Mouse (Mus musculus): ENCODE results near the gene Tnip2. TPM values are rescaled to one million over a fixed set of nuclear protein-coding genes. Genes with fewer than 3 reads are reported as not detected.

The Tnip2 gene
- polyA plus RNA-seq, 1 experiment from 2014 or later: 23.3 TPM

- no peaks in the 10 kb centered on the region for H3K4me1 ChIP-seq (ENCODE audit: insufficient read depth, low read depth, low read length)
- TF ChIP-seq EP300 (IDR thresholded peaks at IDR 0.05): no peak
- TF ChIP-seq CTCF (IDR thresholded peaks at IDR 0.05): no peak
- no peak overlapping the region for H3K4me2 ChIP-seq (replicated peaks; ENCODE audit: low read depth, low read length)
- H3K9ac ChIP-seq (replicated peaks; ENCODE audit: low read depth): no peak overlapping the region
- H3K9me3 ChIP-seq (ENCODE audit: low read length): no peaks in the 10 kb centered on the region
- no peaks in the 10 kb centered on the region for H3K27me3 ChIP-seq (replicated peaks; ENCODE audit: insufficient read depth, low read length)
- no peak for DNase-seq (ENCODE audit: low spot score)
- WGBS: 75% methylated on average over 6 of the region's 6 CpGs
- no peaks in the 10 kb centered on the region; the same call in 1 of the 2 replicates for H3K36me3 ChIP-seq (ENCODE audit: insufficient read depth, low read length)
- no peak overlapping the region for H3K4me3 ChIP-seq (ENCODE audit: low read depth, low read length)
- no peak overlapping the region for H3K27ac ChIP-seq (ENCODE audit: low read length)
- no peak for ATAC-seq
Observed at GRCm38 (mm10) chr5:34488741-34489417, 24.9 kb downstream of the Tnip2 start.

DNA sequence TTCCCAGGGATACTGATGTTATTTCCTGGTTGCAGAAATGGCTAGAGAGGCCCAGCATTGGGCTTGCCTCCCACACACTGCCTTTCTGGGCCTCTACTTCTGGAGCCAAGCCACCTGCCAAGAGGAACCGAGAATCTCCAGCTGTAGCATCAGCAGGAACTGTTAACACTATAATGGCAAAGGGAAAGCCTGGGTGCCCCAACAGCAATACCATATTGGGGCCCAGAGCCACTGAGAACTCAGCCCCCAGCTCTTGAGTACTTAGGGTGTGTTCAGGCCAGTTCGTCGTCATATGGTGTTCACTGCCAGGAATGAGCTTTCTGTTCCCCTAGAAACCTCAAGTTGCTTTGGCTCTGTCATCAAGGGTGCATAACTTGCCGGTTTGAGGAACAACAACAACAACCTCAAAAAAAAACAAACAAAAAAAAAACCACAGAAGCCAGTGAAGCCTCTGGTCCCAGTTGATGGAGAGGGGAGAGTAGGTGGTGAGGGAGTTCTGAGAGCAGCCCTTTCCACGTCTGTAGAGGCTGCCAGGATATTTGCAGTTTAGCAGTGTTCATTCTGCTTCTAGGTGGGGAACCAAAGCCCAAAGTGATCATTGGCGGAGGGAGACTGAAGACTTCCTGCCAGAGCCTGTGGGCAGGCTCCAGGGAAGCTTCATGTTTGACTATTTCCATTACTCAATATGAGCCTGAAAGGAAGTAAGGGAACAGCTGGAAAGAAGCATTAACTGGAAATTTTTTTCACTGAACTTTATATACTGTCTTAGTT, 26.3 kb downstream of the Tnip2 start:
- Histone ChIP-seq H3K9ac (replicated peaks; ENCODE audit: low read depth) (no peak overlapping the region), H3K27ac (ENCODE audit: low read length) (no peak overlapping the region), H3K9me3 (ENCODE audit: low read length) (no peaks in the 10 kb centered on the region), H3K36me3 (ENCODE audit: insufficient read depth, low read length) (no peaks in the 10 kb centered on the region; the same call in 1 of the 2 replicates), H3K4me3 (ENCODE audit: low read depth, low read length) (no peak overlapping the region), H3K4me1 (ENCODE audit: insufficient read depth, low read depth, low read length) (no peaks in the 10 kb centered on the region), H3K27me3 (replicated peaks; ENCODE audit: insufficient read depth, low read length) (no peaks in the 10 kb centered on the region), H3K4me2 (replicated peaks; ENCODE audit: low read depth, low read length) (no peak overlapping the region)
- peak; percentile 44; the same call in 1 of the 2 replicates for ATAC-seq
- TF ChIP-seq CTCF (IDR thresholded peaks at IDR 0.05) (no peak), EP300 (IDR thresholded peaks at IDR 0.05) (no peak)
- peak; percentile 32 for DNase-seq (ENCODE audit: low spot score)
- 58% methylated on average over 6 of the region's 6 CpGs for WGBS

- DNase-seq (ENCODE audit: low spot score): no peak
- Histone ChIP-seq H3K27me3 (replicated peaks; ENCODE audit: insufficient read depth, low read length) (no peaks in the 10 kb centered on the region), H3K9ac (replicated peaks; ENCODE audit: low read depth) (no peak overlapping the region), H3K4me3 (ENCODE audit: low read depth, low read length) (no peak overlapping the region), H3K9me3 (ENCODE audit: low read length) (no peaks in the 10 kb centered on the region), H3K4me2 (replicated peaks; ENCODE audit: low read depth, low read length) (no peak overlapping the region), H3K4me1 (ENCODE audit: insufficient read depth, low read depth, low read length) (no peaks in the 10 kb centered on the region), H3K27ac (ENCODE audit: low read length) (no peak overlapping the region), H3K36me3 (ENCODE audit: insufficient read depth, low read length) (peaks cover under 1% of the 10 kb centered on the region; the same call in 1 of the 2 replicates)
- no peak for ATAC-seq
- no peak for TF ChIP-seq CTCF (IDR thresholded peaks at IDR 0.05)
- no peak for TF ChIP-seq EP300 (IDR thresholded peaks at IDR 0.05)
- 91% methylated on average over 15 of the region's 15 CpGs for WGBS
Observed at GRCm38 (mm10) chr5:34485731-34486130, 28.1 kb downstream of the Tnip2 start.

DNA sequence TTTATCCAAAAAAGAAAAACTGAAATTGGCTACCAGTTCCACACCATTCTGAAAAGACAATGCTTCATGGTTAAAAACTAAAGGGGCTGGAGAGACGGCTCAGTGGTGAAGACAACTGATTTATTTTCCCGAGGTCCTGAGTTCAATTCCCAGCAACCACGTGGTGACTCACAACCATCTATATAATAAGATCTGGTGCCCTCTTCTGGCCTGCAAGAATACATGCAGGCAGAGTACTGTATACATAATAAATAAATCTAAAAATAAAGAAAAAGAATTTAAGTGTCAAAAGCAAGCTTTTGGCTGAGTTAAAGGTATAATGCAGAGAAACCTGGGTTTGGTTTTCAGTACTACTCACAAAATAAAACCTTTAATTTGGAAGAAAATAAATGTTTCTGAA, 32.9 kb downstream of the Tnip2 start:
- 81% methylated on average over 3 of the region's 3 CpGs for WGBS
- H3K36me3 ChIP-seq (ENCODE audit: insufficient read depth, low read length): peaks cover 25% of the 10 kb centered on the region
- no peak overlapping the region for H3K4me3 ChIP-seq (ENCODE audit: low read depth, low read length)
- ATAC-seq: no peak
- H3K9ac ChIP-seq (replicated peaks; ENCODE audit: low read depth): no peak overlapping the region
- H3K27me3 ChIP-seq (replicated peaks; ENCODE audit: insufficient read depth, low read length): no peaks in the 10 kb centered on the region
- H3K4me2 ChIP-seq (replicated peaks; ENCODE audit: low read depth, low read length): no peak overlapping the region
- H3K27ac ChIP-seq (ENCODE audit: low read length): no peak overlapping the region
- DNase-seq (ENCODE audit: low spot score): no peak
- H3K9me3 ChIP-seq (ENCODE audit: low read length): no peaks in the 10 kb centered on the region
- TF ChIP-seq EP300 (IDR thresholded peaks at IDR 0.05) (no peak), CTCF (IDR thresholded peaks at IDR 0.05) (no peak; the same call in 1 of the 2 replicates)
- no peaks in the 10 kb centered on the region for H3K4me1 ChIP-seq (ENCODE audit: insufficient read depth, low read depth, low read length)

DNA sequence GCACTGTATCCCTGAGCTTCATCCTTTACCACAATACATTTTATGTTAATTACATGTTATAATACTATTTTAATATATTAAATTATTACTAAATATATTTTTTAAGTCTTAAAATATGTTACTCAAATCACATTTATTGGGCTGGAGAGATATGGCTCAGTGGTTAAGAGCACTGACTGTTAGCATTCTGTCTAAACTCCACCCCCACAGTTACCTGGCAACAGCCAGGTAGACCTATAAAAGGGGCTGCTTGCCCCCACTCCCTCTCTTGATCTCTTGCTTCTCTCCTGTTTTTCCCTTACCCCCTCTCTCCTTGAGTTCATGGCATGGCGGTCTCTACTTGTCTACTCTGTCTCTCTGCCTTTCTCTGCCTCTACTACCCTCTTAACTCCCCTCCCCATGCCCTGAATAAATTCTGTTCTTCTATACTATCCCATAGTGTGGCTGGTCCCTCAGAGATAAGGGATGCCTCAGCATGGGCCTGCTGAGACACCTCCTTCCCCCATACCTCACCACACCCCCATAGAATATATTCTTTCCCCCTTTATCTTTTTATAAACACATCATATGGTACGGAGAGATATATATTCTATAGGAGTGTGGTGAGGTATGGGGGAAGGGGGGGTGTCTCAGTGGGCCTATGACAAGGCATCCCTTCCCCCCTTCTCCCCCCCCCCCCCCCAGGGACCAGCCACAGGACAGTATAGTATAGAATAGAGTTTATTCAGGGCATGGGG, 45.6 kb downstream of the Tnip2 start:
- peaks cover 28% of the 10 kb centered on the region for H3K36me3 ChIP-seq (ENCODE audit: insufficient read depth, low read length)
- TF ChIP-seq EP300 (IDR thresholded peaks at IDR 0.05) (no peak), CTCF (IDR thresholded peaks at IDR 0.05) (no peak)
- no peak overlapping the region for H3K9ac ChIP-seq (replicated peaks; ENCODE audit: low read depth)
- no peak for ATAC-seq
- H3K4me1 ChIP-seq (ENCODE audit: insufficient read depth, low read depth, low read length): no peaks in the 10 kb centered on the region
- no peak overlapping the region for H3K27ac ChIP-seq (ENCODE audit: low read length)
- DNase-seq (ENCODE audit: low spot score): no peak
- no peak overlapping the region for H3K4me3 ChIP-seq (ENCODE audit: low read depth, low read length)
- 84% methylated on average over 2 of the region's 2 CpGs for WGBS
- H3K4me2 ChIP-seq (replicated peaks; ENCODE audit: low read depth, low read length): no peak overlapping the region
- H3K9me3 ChIP-seq (ENCODE audit: low read length): no peaks in the 10 kb centered on the region
- H3K27me3 ChIP-seq (replicated peaks; ENCODE audit: insufficient read depth, low read length): no peaks in the 10 kb centered on the region

GRCm38 (mm10) chr5:34466648-34467047, 47.1 kb downstream of the Tnip2 start:
- Histone ChIP-seq H3K4me1 (ENCODE audit: insufficient read depth, low read depth, low read length) (no peaks in the 10 kb centered on the region), H3K27me3 (replicated peaks; ENCODE audit: insufficient read depth, low read length) (no peaks in the 10 kb centered on the region), H3K4me2 (replicated peaks; ENCODE audit: low read depth, low read length) (no peak overlapping the region), H3K4me3 (ENCODE audit: low read depth, low read length) (no peak overlapping the region), H3K36me3 (ENCODE audit: insufficient read depth, low read length) (peaks cover 35% of the 10 kb centered on the region), H3K9me3 (ENCODE audit: low read length) (no peaks in the 10 kb centered on the region), H3K27ac (ENCODE audit: low read length) (no peak overlapping the region), H3K9ac (replicated peaks; ENCODE audit: low read depth) (no peak overlapping the region)
- no peak for TF ChIP-seq CTCF (IDR thresholded peaks at IDR 0.05)
- TF ChIP-seq EP300 (IDR thresholded peaks at IDR 0.05): no peak
- no peak for DNase-seq (ENCODE audit: low spot score)
- WGBS: 95% methylated on average over 2 of the region's 2 CpGs
- no peak for ATAC-seq
